Mouse (Mus musculus): ENCODE measurements around the gene Gm49339. TPM values are rescaled to one million over a fixed set of nuclear protein-coding genes. Genes with fewer than 3 reads are reported as not detected.

Gene Gm49339
- 18.2 TPM for polyA plus RNA-seq (2017; shearing (Covaris generic))

DNA sequence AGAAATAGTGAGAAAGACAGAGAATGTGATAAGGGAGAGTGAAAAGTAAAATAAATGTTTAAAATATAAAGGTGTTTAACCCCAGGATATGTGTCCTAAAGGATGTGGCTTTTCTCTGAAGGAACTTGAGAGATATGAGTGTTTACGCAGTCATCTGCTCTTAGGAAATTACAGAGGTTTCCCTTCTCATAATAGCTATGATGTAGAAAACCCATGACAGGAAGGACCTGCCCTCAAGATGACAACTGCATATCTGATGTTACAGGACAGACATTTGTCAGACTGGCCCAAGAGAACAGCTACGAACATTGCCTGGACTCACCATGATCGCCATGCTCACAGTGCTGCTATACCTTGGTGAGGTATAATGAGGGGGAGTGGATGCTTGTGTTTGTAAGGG lies at the start of gene Gm49339, which contains the start of gene Lilr4b:
Gm49339 (plus strand) TSS at position 216 of the 400 bp plus-strand sequence.
Lilr4b (plus strand) TSS at position 236 of the 400 bp plus-strand sequence.

DNA sequence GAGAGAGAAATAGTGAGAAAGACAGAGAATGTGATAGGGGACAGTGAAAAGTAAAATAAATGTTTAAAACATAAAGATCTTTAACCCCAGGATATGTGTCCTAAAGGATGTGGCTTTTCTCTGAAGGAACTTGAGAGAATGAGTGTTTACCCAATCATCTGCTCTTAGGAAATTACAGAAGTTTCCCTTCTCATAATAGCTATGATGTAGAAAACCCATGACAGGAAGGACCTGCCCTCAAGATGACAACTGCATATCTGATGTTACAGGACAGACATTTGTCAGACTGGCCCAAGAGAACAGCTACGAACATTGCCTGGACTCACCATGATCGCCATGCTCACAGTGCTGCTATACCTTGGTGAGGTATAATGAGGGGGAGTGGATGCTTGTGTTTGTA lies 10.3 kb downstream of the Gm49339 start, which contains the start of gene Lilrb4a:
Lilrb4a (plus strand) TSS at position 266 of the 400 bp plus-strand sequence.

Other genes with a start within 250 kb of the Gm49339 start
- 41.9 TPM for gene Lilr4b, start within 50 bp of the Gm49339 start, polyA plus RNA-seq (2017; shearing (Covaris generic))
- gene Lilrb4a, start 10.3 kb downstream of the Gm49339 start, polyA plus RNA-seq (2017; shearing (Covaris generic)) = 93.0 TPM
- gene Fam162b, start 109.9 kb downstream of the Gm49339 start, polyA plus RNA-seq (2017; shearing (Covaris generic)) = not detected
- not detected for gene Gprc6a, start 150.8 kb downstream of the Gm49339 start, polyA plus RNA-seq (2017; shearing (Covaris generic))
- gene Rfx6, start 197.1 kb downstream of the Gm49339 start, polyA plus RNA-seq (2017; shearing (Covaris generic)) = not detected

Data from activated CD4-positive, CD25-positive, alpha-beta regulatory T cell, adult 9 weeks (primary cell).